Comparison of ENCODE assay signal across 15 mouse cellular contexts in the genomic region with DNA sequence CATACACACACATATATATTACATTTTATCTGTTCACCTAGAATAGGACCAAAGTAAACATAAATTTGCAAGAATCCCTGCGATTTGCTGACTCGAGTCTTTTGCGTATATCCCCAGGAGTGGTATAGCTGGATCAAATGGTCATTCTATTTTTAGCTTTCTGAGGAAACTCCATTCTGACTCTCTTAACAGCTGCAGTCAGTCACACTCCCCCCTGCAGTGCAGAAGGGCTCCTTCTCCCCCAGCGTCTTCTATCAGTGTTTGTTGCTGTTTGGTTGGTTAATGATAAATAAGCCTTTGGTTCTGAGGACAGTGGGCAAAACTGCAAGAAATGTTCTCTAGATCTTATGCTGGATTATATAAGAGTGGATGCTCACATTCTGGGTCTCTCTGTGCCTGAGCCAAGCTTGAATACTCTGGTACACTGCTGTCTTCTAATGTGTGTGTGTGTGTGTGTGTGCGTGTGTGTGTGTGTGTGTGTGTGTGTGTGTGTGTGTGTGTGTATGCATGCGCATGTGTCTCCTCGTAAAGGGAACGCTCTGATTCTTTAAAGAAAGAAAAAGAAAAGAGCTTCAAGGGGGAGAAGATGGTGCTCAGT. TPM values are rescaled to one million over a fixed set of nuclear protein-coding genes. Genes with fewer than 3 reads are reported as not detected.
DNase-seq lines count a peak whose midpoint lies in the region; ATAC-seq and TF ChIP-seq lines count a peak whose summit lies in the region.
"Had no signal": no experiment of that assay in that cellular context is flagged by ENCODE, and none has a peak within 500 bp of the region (broad histone marks: within the 10 kb centered on the region; RNA-seq: fewer than 3 reads in every experiment).

No protein-coding gene starts in this region.

- no peak overlapping the region for H3K27ac ChIP-seq in hindbrain, postnatal 0 days
- no peak overlapping the region for H3K27ac ChIP-seq in hindbrain, embryonic 14.5 days
- no peak overlapping the region for H3K27ac ChIP-seq in midbrain, embryonic 14.5 days (replicated peaks; ENCODE audit: low read depth, low read length)
- no peak overlapping the region for H3K27ac ChIP-seq in midbrain, embryonic 10.5 days (replicated peaks)
- H3K27ac ChIP-seq in midbrain, embryonic 15.5 days: no peak overlapping the region
- H3K27ac ChIP-seq: embryonic facial prominence, embryonic 13.5 days; midbrain, embryonic 12.5 days; neural tube, embryonic 13.5 days had no signal

- H3K9ac ChIP-seq in hindbrain, postnatal 0 days (replicated peaks; ENCODE audit: low read length): no peak overlapping the region
- H3K9ac ChIP-seq in hindbrain, embryonic 14.5 days: no peak overlapping the region
- H3K9ac ChIP-seq in midbrain, embryonic 14.5 days (replicated peaks; ENCODE audit: low read length): no peak overlapping the region
- H3K9ac ChIP-seq in midbrain, embryonic 15.5 days: no peak overlapping the region
- H3K9ac ChIP-seq: embryonic facial prominence, embryonic 13.5 days; liver, postnatal 0 days; midbrain, embryonic 12.5 days had no signal

- no peaks in the 10 kb centered on the region for H3K9me3 ChIP-seq in hindbrain, postnatal 0 days (ENCODE audit: low read length)
- no peaks in the 10 kb centered on the region for H3K9me3 ChIP-seq in hindbrain, embryonic 14.5 days (ENCODE audit: control insufficient read depth, low read length)
- H3K9me3 ChIP-seq in midbrain, embryonic 14.5 days (ENCODE audit: control insufficient read depth, low read length): no peaks in the 10 kb centered on the region
- H3K9me3 ChIP-seq in midbrain, embryonic 10.5 days (replicated peaks): no peaks in the 10 kb centered on the region
- H3K9me3 ChIP-seq in midbrain, embryonic 15.5 days: no peaks in the 10 kb centered on the region
- H3K9me3 ChIP-seq: embryonic facial prominence, embryonic 13.5 days; midbrain, embryonic 12.5 days; neural tube, embryonic 13.5 days had no signal

- ATAC-seq in frontal cortex, adult (ENCODE audit: low TSS enrichment): peak; percentile 56
- 0 out of 2 replicates have a peak, but pooled peaks have one; percentile 32 for ATAC-seq in hindbrain, postnatal 0 days
- ATAC-seq in hindbrain, embryonic 14.5 days (ENCODE audit: low FRiP score): no peak
- ATAC-seq in midbrain, embryonic 14.5 days (ENCODE audit: low FRiP score, low TSS enrichment): no peak
- ATAC-seq in midbrain, embryonic 15.5 days (replicated peaks): no peak
- ATAC-seq: forebrain, embryonic 16.5 days; liver, postnatal 0 days had no signal

- no peak for DNase-seq in frontal cortex, postnatal 25 days (ENCODE audit: low spot score in 2 of 2)
- DNase-seq in hindbrain, postnatal 0 days (ENCODE audit: low spot score): no peak
- no peak for DNase-seq in hindbrain, embryonic 14.5 days (ENCODE audit: low spot score)
- peak; percentile 18 for DNase-seq in midbrain, embryonic 14.5 days
- no peak for DNase-seq in midbrain, embryonic 10.5 days (ENCODE audit: low spot score)
- DNase-seq in cerebellum, postnatal 10 days: no peak
- DNase-seq: cerebellum, adult 8-10 months; left cerebral cortex, postnatal 4 days; liver, postnatal 0 days had no signal

- no peak overlapping the region for H3K4me3 ChIP-seq in hindbrain, postnatal 0 days (ENCODE audit: low read length)
- H3K4me3 ChIP-seq in hindbrain, embryonic 14.5 days (replicated peaks; ENCODE audit: low read length): no peak overlapping the region
- no peak overlapping the region for H3K4me3 ChIP-seq in midbrain, embryonic 14.5 days (replicated peaks; ENCODE audit: low read depth, low read length)
- no peak overlapping the region for H3K4me3 ChIP-seq in midbrain, embryonic 10.5 days
- H3K4me3 ChIP-seq in midbrain, embryonic 15.5 days: no peak overlapping the region
- H3K4me3 ChIP-seq: embryonic facial prominence, embryonic 13.5 days; midbrain, embryonic 12.5 days; neural tube, embryonic 13.5 days had no signal

- H3K36me3 ChIP-seq in hindbrain, postnatal 0 days (ENCODE audit: insufficient read depth, low read length): no peaks in the 10 kb centered on the region
- no peaks in the 10 kb centered on the region for H3K36me3 ChIP-seq in hindbrain, embryonic 14.5 days (replicated peaks; ENCODE audit: control insufficient read depth, insufficient read depth)
- H3K36me3 ChIP-seq in midbrain, embryonic 14.5 days (ENCODE audit: control insufficient read depth, insufficient read depth, low read length): no peaks in the 10 kb centered on the region
- H3K36me3 ChIP-seq in midbrain, embryonic 10.5 days: no peaks in the 10 kb centered on the region
- H3K36me3 ChIP-seq in midbrain, embryonic 15.5 days (replicated peaks): no peaks in the 10 kb centered on the region
- H3K36me3 ChIP-seq: embryonic facial prominence, embryonic 13.5 days; midbrain, embryonic 12.5 days; neural tube, embryonic 13.5 days had no signal

- WGBS in hindbrain, postnatal 0 days: 59% methylated on average over 8 of the region's 8 CpGs
- WGBS in hindbrain, embryonic 14.5 days: 62% methylated on average over 8 of the region's 8 CpGs
- WGBS in midbrain, embryonic 14.5 days: 75% methylated on average over 8 of the region's 8 CpGs
- 72% methylated on average over 8 of the region's 8 CpGs for WGBS in midbrain, embryonic 10.5 days
- WGBS in midbrain, embryonic 15.5 days: 47% methylated on average over 7 of the region's 8 CpGs

- H3K4me1 ChIP-seq in hindbrain, postnatal 0 days (ENCODE audit: insufficient read depth, low read length): peaks cover under 1% of the 10 kb centered on the region; the same call in 1 of the 2 replicates
- peaks cover 8% of the 10 kb centered on the region; the same call in 1 of the 2 replicates for H3K4me1 ChIP-seq in hindbrain, embryonic 14.5 days (replicated peaks; ENCODE audit: control insufficient read depth, insufficient read depth, low read length)
- H3K4me1 ChIP-seq in midbrain, embryonic 14.5 days (ENCODE audit: control insufficient read depth, insufficient read depth, low read length): 0 out of 2 replicates have a peak, but pooled peaks cover 7% of the 10 kb centered on the region
- H3K4me1 ChIP-seq in midbrain, embryonic 10.5 days: peaks cover 6% of the 10 kb centered on the region
- no peaks in the 10 kb centered on the region for H3K4me1 ChIP-seq in midbrain, embryonic 15.5 days
- H3K4me1 ChIP-seq: embryonic facial prominence, embryonic 13.5 days had no signal

- no peak for TF ChIP-seq CTCF in hindbrain, postnatal 0 days (IDR thresholded peaks at IDR 0.05; ENCODE audit: low read depth)

- no peak overlapping the region for H3K4me2 ChIP-seq in hindbrain, postnatal 0 days (ENCODE audit: low read depth, low read length)
- H3K4me2 ChIP-seq in hindbrain, embryonic 14.5 days (replicated peaks): no peak overlapping the region
- no peak overlapping the region for H3K4me2 ChIP-seq in midbrain, embryonic 14.5 days (ENCODE audit: low read length)
- no peak overlapping the region for H3K4me2 ChIP-seq in midbrain, embryonic 15.5 days
- H3K4me2 ChIP-seq: embryonic facial prominence, embryonic 13.5 days; midbrain, embryonic 12.5 days; neural tube, embryonic 13.5 days had no signal

- no peaks in the 10 kb centered on the region for H3K27me3 ChIP-seq in hindbrain, postnatal 0 days (ENCODE audit: insufficient read depth, low read length)
- no peaks in the 10 kb centered on the region for H3K27me3 ChIP-seq in hindbrain, embryonic 14.5 days (ENCODE audit: control insufficient read depth, insufficient read depth, low read length)
- no peaks in the 10 kb centered on the region for H3K27me3 ChIP-seq in midbrain, embryonic 14.5 days (ENCODE audit: control insufficient read depth, insufficient read depth, low read length)
- no peaks in the 10 kb centered on the region for H3K27me3 ChIP-seq in midbrain, embryonic 10.5 days (ENCODE audit: low read depth, poor library complexity, severe bottlenecking)
- no peaks in the 10 kb centered on the region for H3K27me3 ChIP-seq in midbrain, embryonic 15.5 days (replicated peaks)
- H3K27me3 ChIP-seq: embryonic facial prominence, embryonic 13.5 days; midbrain, embryonic 12.5 days; neural tube, embryonic 13.5 days had no signal

RNA-seq across cellular contexts. Expression of gene Ryr2, which starts 58.8 kb away (rescaled TPM):
- total RNA-seq in hindbrain, postnatal 0 days (2014; rRNA removed): 22.3 and 29.8 TPM in 2 replicates
- polyA plus RNA-seq in hindbrain, postnatal 0 days (2015; fragmentation: Nextera tagmentation; extraction: Ambion mirVana): 3.8 and 4.7 TPM in 2 replicates
- 6.9 and 8.4 TPM in 2 replicates for polyA plus RNA-seq in hindbrain, embryonic 14.5 days (2014; fragmentation: Nextera tagmentation; extraction: Ambion mirVana)
- 6.1 and 6.7 TPM in 2 replicates for polyA plus RNA-seq in midbrain, embryonic 14.5 days (2014; fragmentation: Nextera tagmentation; extraction: Ambion mirVana)
- 0.07 and 0.31 TPM in 2 replicates for polyA plus RNA-seq in midbrain, embryonic 10.5 days (2016; fragmentation: Nextera tagmentation; extraction: Ambion mirVana)
- 3.5 and 4.4 TPM in 2 replicates for polyA plus RNA-seq in midbrain, embryonic 15.5 days (2015; fragmentation: Nextera tagmentation; extraction: Ambion mirVana)

Comparison
In these comparisons a context has a peak if more than half of its experiments do, and no peak if none do; other contexts are left out.
1. ATAC-seq: peak in frontal cortex, adult (single experiment) and hindbrain, postnatal 0 days (single experiment); none in hindbrain, embryonic 14.5 days (single experiment), midbrain, embryonic 14.5 days (single experiment) and midbrain, embryonic 15.5 days (single experiment).